Mouse (Mus musculus) urinary bladder, postnatal 4 days (tissue): ENCODE data around the gene Hist1h4d.
"Not testable (repeated sequence)": the region's sequence is repeated elsewhere in the genome, so short reads cannot be mapped to it uniquely, and the experiment has no call there.

ENCODE experiments used
- DNase-seq, 2 experiments: peaks; one replicate each; pipeline ENCODE4 v3.0.0; 2021 to 2022; ENCODE audit warnings: low spot score in 2 of 2

Hist1h4d gene

GRCm38 (mm10) chr13:23551146-23551834 is 30.1 kb upstream of the Hist1h4d start, which contains the start of gene Hist1h4f:
Gene Hist1h4f, minus strand, starts transcription at chr13:23551648.
- DNase-seq, result peak; percentile 84 to 85

- DNase-seq, result no peak
Observed at GRCm38 (mm10) chr13:23551931-23552914, 29.2 kb upstream of the Hist1h4d start.

- no peak for DNase-seq
Observed at GRCm38 (mm10) chr13:23552962-23553361, 28.4 kb upstream of the Hist1h4d start, which contains the start of gene Hist1h1d. Gene Hist1h1d, plus strand, starts transcription at chr13:23553262.

GRCm38 (mm10) chr13:23554393-23554792 is 27.0 kb upstream of the Hist1h4d start:
- no peak for DNase-seq

GRCm38 (mm10) chr13:23554925-23555838 is 26.2 kb upstream of the Hist1h4d start:
- DNase-seq, result peak; percentile 65 to 74

GRCm38 (mm10) chr13:23555839-23556416 is 25.5 kb upstream of the Hist1h4d start:
- DNase-seq, result peak in 1 of 2 experiments; percentile 48

- DNase-seq, result no peak
Observed at GRCm38 (mm10) chr13:23556906-23557305, 24.5 kb upstream of the Hist1h4d start.

GRCm38 (mm10) chr13:23560699-23561098 is 20.7 kb upstream of the Hist1h4d start:
- DNase-seq, result not testable (repeated sequence)

- DNase-seq, result not testable (repeated sequence)
Observed at GRCm38 (mm10) chr13:23561531-23561882, 19.9 kb upstream of the Hist1h4d start.

- DNase-seq, result peak; percentile 92 to 94
Observed at GRCm38 (mm10) chr13:23561883-23562659, 19.3 kb upstream of the Hist1h4d start, which contains the start of gene Hist1h3e. Gene Hist1h3e, minus strand, starts transcription at chr13:23562369.

GRCm38 (mm10) chr13:23562699-23563462 is 18.5 kb upstream of the Hist1h4d start:
- no peak for DNase-seq

- no peak for DNase-seq
Observed at GRCm38 (mm10) chr13:23564482-23564881, 16.9 kb upstream of the Hist1h4d start.

GRCm38 (mm10) chr13:23570261-23571021 is 11.0 kb upstream of the Hist1h4d start:
- not testable (repeated sequence) for DNase-seq

- peak in 1 of 2 experiments; percentile 60 for DNase-seq
Observed at GRCm38 (mm10) chr13:23571022-23571503, 10.3 kb upstream of the Hist1h4d start, which contains the start of the genes Hist1h2ae and Hist1h2bg. Gene Hist1h2ae, minus strand, starts transcription at chr13:23571220. Gene Hist1h2bg, plus strand, starts transcription at chr13:23571396.

GRCm38 (mm10) chr13:23571504-23572217 is 9.7 kb upstream of the Hist1h4d start:
- DNase-seq, result not testable (repeated sequence)

GRCm38 (mm10) chr13:23572218-23573033 is 9.0 kb upstream of the Hist1h4d start:
- DNase-seq, result no peak
